Mouse (Mus musculus) testis, adult 2 months (tissue): ENCODE results near the gene Kcnt1.

Experiments
- CTCF ChIP-seq: fragments of 200-500 bp; IDR thresholded peaks from 2 replicates; pipeline ENCODE4 v1.5.1; 2012; ENCODE audit warnings: low read depth, mild to moderate bottlenecking, inconsistent platforms, low read length, moderate library complexity; ENCODE audit not compliant: control insufficient read depth, insufficient read depth, insufficient replicate concordance
- POLR2A ChIP-seq: fragments of 200-500 bp; IDR thresholded peaks from 2 replicates; pipeline ENCODE4 v1.6.1; 2012; ENCODE audit warnings: low read depth, mild to moderate bottlenecking, inconsistent platforms, low read length, moderate library complexity; ENCODE audit not compliant: control insufficient read depth

- TF ChIP-seq POLR2A (no peak), CTCF (no peak)
These were observed 1.5 kb upstream of the Kcnt1 start for GRCm38 (mm10) chr2:25862038-25862437.
